Mouse (Mus musculus): ENCODE results near the gene Gm7168.
"Not testable (repeated sequence)": the region's sequence is repeated elsewhere in the genome, so short reads cannot be mapped to it uniquely, and the experiment has no call there.

Gm7168 gene

GRCm38 (mm10) chr17:13993425-13993824 lies 45.3 kb downstream of the Gm7168 start:
- not testable (repeated sequence) for DNase-seq (ENCODE audit: low spot score in 2 of 2)

Measured in right cerebral cortex, postnatal 36 days (tissue).